35 mouse cellular contexts compared by ENCODE assay signal in genomic region chr6:148446113-148446512, GRCm38 (mm10).
"Had no signal": no experiment of that assay in that cellular context is flagged by ENCODE, and none has a peak within 500 bp of the region (broad histone marks: within the 10 kb centered on the region; RNA-seq: fewer than 3 reads in every experiment).

No protein-coding gene starts in this region.

- H3K4me2 ChIP-seq: heart, embryonic 11.5 days; heart, embryonic 13.5 days; heart, embryonic 15.5 days; hindbrain, embryonic 12.5 days; hindbrain, embryonic 13.5 days; hindbrain, embryonic 14.5 days; hindbrain, embryonic 15.5 days; intestine, embryonic 15.5 days; kidney, embryonic 15.5 days had no signal

- ATAC-seq: hindbrain, embryonic 16.5 days; hindbrain, postnatal 0 days; inflammation-experienced regulatory T-cells, adult 6 months; intestine, embryonic 15.5 days; intestine, embryonic 16.5 days; intestine, postnatal 0 days had no signal

- H3K4me3 ChIP-seq: heart, embryonic 10.5 days; heart, embryonic 13.5 days; heart, embryonic 15.5 days; hindbrain, embryonic 10.5 days; hindbrain, embryonic 12.5 days; hindbrain, embryonic 13.5 days; hindbrain, embryonic 15.5 days; intestine, embryonic 15.5 days; kidney, embryonic 15.5 days; layer of hippocampus, adult 2 months; left cerebral cortex, adult 2 months had no signal

- H3K27me3 ChIP-seq: hindbrain, embryonic 15.5 days had no signal

- H3K9me3 ChIP-seq: heart, embryonic 10.5 days; heart, embryonic 13.5 days; heart, embryonic 15.5 days; hindbrain, embryonic 10.5 days; hindbrain, embryonic 13.5 days; hindbrain, embryonic 15.5 days; intestine, embryonic 15.5 days; kidney, embryonic 15.5 days had no signal

- DNase-seq: heart, postnatal 10 days; heart, postnatal 14 days; heart, postnatal 36 days; heart, postnatal 4 days; kidney, adult 11 months; kidney, adult 18-20 months; kidney, adult 2 months; kidney, adult 8-10 months; kidney, adult 9 months; kidney, postnatal 10 days; kidney, postnatal 14 days; kidney, postnatal 25 days; kidney, postnatal 36 days; kidney, postnatal 4 days; layer of hippocampus, adult 9-11 months; layer of hippocampus, postnatal 36 days had no signal

- H3K27ac ChIP-seq: heart, embryonic 10.5 days; heart, embryonic 13.5 days; heart, embryonic 15.5 days; hindbrain, embryonic 10.5 days; hindbrain, embryonic 12.5 days; hindbrain, embryonic 13.5 days; hindbrain, embryonic 14.5 days; hindbrain, embryonic 15.5 days; hindbrain, postnatal 0 days; intestine, embryonic 15.5 days; kidney, embryonic 15.5 days; kidney, postnatal 0 days; layer of hippocampus, adult 2 months; left cerebral cortex, adult 2 months had no signal

- H3K9ac ChIP-seq: heart, embryonic 13.5 days; heart, embryonic 15.5 days; hindbrain, embryonic 12.5 days; hindbrain, embryonic 13.5 days; hindbrain, embryonic 14.5 days; hindbrain, embryonic 15.5 days; intestine, embryonic 15.5 days; kidney, embryonic 15.5 days had no signal

- H3K36me3 ChIP-seq: heart, embryonic 13.5 days; heart, embryonic 15.5 days; hindbrain, embryonic 10.5 days; hindbrain, embryonic 12.5 days; hindbrain, embryonic 13.5 days; hindbrain, embryonic 15.5 days; intestine, embryonic 15.5 days; kidney, embryonic 15.5 days had no signal
